Mouse (Mus musculus) natural killer cell, adult 2 months (primary cell): ENCODE results near the gene Hist1h3f.
"Not testable (repeated sequence)": the region's sequence is repeated elsewhere in the genome, so short reads cannot be mapped to it uniquely, and the experiment has no call there.

Experiments used
- DNase-seq, 2 experiments: peaks; one replicate each; pipeline ENCODE4 v3.0.0; 2022; ENCODE audit warnings: low spot score in 2 of 2

The Hist1h3f gene

GRCm38 (mm10) chr13:23537006-23537710 is 6.7 kb upstream of the Hist1h3f start:
- DNase-seq, result no peak

GRCm38 (mm10) chr13:23538249-23538648 is 5.6 kb upstream of the Hist1h3f start:
- DNase-seq, result no peak

GRCm38 (mm10) chr13:23539821-23540220 is 4.0 kb upstream of the Hist1h3f start:
- not testable (repeated sequence) for DNase-seq

- no peak for DNase-seq
Measured at GRCm38 (mm10) chr13:23541497-23541896, 2.4 kb upstream of the Hist1h3f start.

- DNase-seq, result not testable (repeated sequence)
Measured at GRCm38 (mm10) chr13:23542225-23542980, 1.4 kb upstream of the Hist1h3f start.

- DNase-seq, result peak; percentile 80 to 81
Measured at GRCm38 (mm10) chr13:23542999-23543607, 749 bp upstream of the Hist1h3f start, which contains the start of gene Hist1h2bh. TSS of gene Hist1h2bh (minus strand) at chr13:23543392.

- DNase-seq, result not testable (repeated sequence)
Measured at GRCm38 (mm10) chr13:23544787-23545120, 902 bp downstream of the Hist1h3f start.

GRCm38 (mm10) chr13:23546694-23547093 is 2.8 kb downstream of the Hist1h3f start:
- DNase-seq, result no peak

- no peak for DNase-seq
Measured at GRCm38 (mm10) chr13:23550761-23551145, 6.9 kb downstream of the Hist1h3f start.

- peak; percentile 66 to 80 for DNase-seq
Measured at GRCm38 (mm10) chr13:23551146-23551834, 7.4 kb downstream of the Hist1h3f start, which contains the start of gene Hist1h4f. TSS of gene Hist1h4f (minus strand) at chr13:23551648.

GRCm38 (mm10) chr13:23551931-23552914 is 8.4 kb downstream of the Hist1h3f start:
- no peak for DNase-seq

GRCm38 (mm10) chr13:23552962-23553361 is 9.1 kb downstream of the Hist1h3f start, which contains the start of gene Hist1h1d:
TSS of gene Hist1h1d (plus strand) at chr13:23553262.
- DNase-seq, result no peak

- no peak for DNase-seq
Measured at GRCm38 (mm10) chr13:23554393-23554792, 10.5 kb downstream of the Hist1h3f start.

- DNase-seq, result peak; percentile 54 to 67
Measured at GRCm38 (mm10) chr13:23554925-23555838, 11.3 kb downstream of the Hist1h3f start.

GRCm38 (mm10) chr13:23555839-23556416 is 12.1 kb downstream of the Hist1h3f start:
- DNase-seq, result peak; percentile 52 to 61

- DNase-seq, result no peak
Measured at GRCm38 (mm10) chr13:23556906-23557305, 13.1 kb downstream of the Hist1h3f start.

- DNase-seq, result not testable (repeated sequence)
Measured at GRCm38 (mm10) chr13:23560699-23561098, 16.8 kb downstream of the Hist1h3f start.

- not testable (repeated sequence) for DNase-seq
Measured at GRCm38 (mm10) chr13:23561531-23561882, 17.7 kb downstream of the Hist1h3f start.
